9 mouse cellular contexts compared by ENCODE assay signal in the genomic region with DNA sequence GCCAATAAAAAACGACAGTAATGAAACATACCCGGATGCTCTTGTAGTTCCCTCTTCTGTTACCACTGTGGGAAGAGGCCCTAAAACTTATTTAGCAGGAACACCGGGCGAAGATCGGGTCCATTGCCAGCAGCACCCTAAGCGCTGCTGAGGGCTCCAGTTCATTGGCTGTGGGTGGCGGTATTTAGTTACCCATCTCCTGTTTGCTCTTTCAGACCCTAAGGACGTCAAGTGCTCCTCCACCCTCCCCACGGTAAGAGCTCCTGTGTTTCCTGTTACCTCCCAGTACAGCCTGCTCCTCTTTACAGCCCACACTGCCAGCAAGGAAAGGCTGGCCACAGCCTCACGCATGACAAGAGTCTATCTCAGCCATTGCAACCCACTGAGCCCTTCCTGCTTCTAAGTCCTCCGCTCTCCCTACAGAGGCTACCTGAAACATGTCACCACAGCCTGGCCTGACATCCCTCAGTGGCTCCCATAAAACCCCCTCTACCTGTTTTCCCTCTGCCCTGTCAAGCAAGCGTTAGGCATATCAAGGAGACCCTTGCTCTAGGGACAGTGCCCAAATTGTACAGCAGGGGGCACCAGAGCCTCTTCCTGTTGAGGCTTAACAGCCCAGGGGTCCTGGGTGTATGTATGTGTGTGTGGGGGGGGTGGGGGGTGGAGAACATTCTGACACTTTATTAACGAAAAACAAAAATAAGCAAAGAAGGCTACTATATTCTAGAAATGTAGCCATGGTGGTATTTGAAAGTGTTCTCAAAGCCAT. TPM values are rescaled to one million over a fixed set of nuclear protein-coding genes. Genes with fewer than 3 reads are reported as not detected.
DNase-seq lines count a peak whose midpoint lies in the region; ATAC-seq and TF ChIP-seq lines count a peak whose summit lies in the region.
"Had no signal": no experiment of that assay in that cellular context is flagged by ENCODE, and none has a peak within 500 bp of the region (broad histone marks: within the 10 kb centered on the region; RNA-seq: fewer than 3 reads in every experiment).

No protein-coding gene starts in this region.

- H3K9me3 ChIP-seq in midbrain, embryonic 10.5 days (replicated peaks) = no peaks in the 10 kb centered on the region
- no peaks in the 10 kb centered on the region for H3K9me3 ChIP-seq in midbrain, embryonic 15.5 days

- H3K27ac ChIP-seq in midbrain, embryonic 10.5 days (replicated peaks) = 0 out of 2 replicates have a peak overlapping the region, but pooled peaks have one; percentile 0
- no peak overlapping the region for H3K27ac ChIP-seq in midbrain, embryonic 15.5 days
- peak overlapping the region; percentile 79 for H3K27ac ChIP-seq in thymus, adult 2 months (ENCODE audit: control insufficient read depth, insufficient read depth, low read length)

- DNase-seq in adrenal gland, postnatal 25 days = peak; percentile 45
- no peak for DNase-seq in adrenal gland, adult 8-10 months
- DNase-seq in midbrain, embryonic 10.5 days (ENCODE audit: low spot score) = peak; percentile 63
- DNase-seq in forelimb bud, embryonic 11.5 days (ENCODE audit: low read depth, low spot score) = peak; percentile 61
- peak; percentile 79 for DNase-seq in lung, postnatal 36 days
- DNase-seq in thymus, adult 2 months = peak; percentile 71

- peak; percentile 50; the same call in 1 of the 2 replicates for TF ChIP-seq CTCF in thymus, adult 2 months (IDR thresholded peaks at IDR 0.05; ENCODE audit: borderline replicate concordance, control insufficient read depth, extremely low read depth, insufficient read depth, low read length, poor library complexity)

- no peaks in the 10 kb centered on the region for H3K36me3 ChIP-seq in midbrain, embryonic 10.5 days
- no peaks in the 10 kb centered on the region for H3K36me3 ChIP-seq in midbrain, embryonic 15.5 days (replicated peaks)
- no peaks in the 10 kb centered on the region for H3K36me3 ChIP-seq in thymus, adult 2 months (ENCODE audit: control insufficient read depth, insufficient read depth, low read length)
- H3K36me3 ChIP-seq: G1E had no signal

- no peaks in the 10 kb centered on the region for H3K27me3 ChIP-seq in midbrain, embryonic 10.5 days (ENCODE audit: low read depth, poor library complexity, severe bottlenecking)
- H3K27me3 ChIP-seq in midbrain, embryonic 15.5 days (replicated peaks) = no peaks in the 10 kb centered on the region
- no peaks in the 10 kb centered on the region for H3K27me3 ChIP-seq in thymus, adult 2 months (ENCODE audit: control insufficient read depth, insufficient read depth, low read length)

- ATAC-seq in midbrain, embryonic 15.5 days (replicated peaks) = no peak
- ATAC-seq in erythroid progenitor cell, adult 5-6 weeks (replicated peaks; ENCODE audit: low FRiP score, poor library complexity, severe bottlenecking) = no peak

- H3K4me2 ChIP-seq in midbrain, embryonic 15.5 days = no peak overlapping the region

- no peak overlapping the region for H3K9ac ChIP-seq in midbrain, embryonic 15.5 days

- H3K4me1 ChIP-seq in midbrain, embryonic 10.5 days = peaks cover 19% of the 10 kb centered on the region
- peaks cover 13% of the 10 kb centered on the region for H3K4me1 ChIP-seq in midbrain, embryonic 15.5 days
- peaks cover 40% of the 10 kb centered on the region for H3K4me1 ChIP-seq in thymus, adult 2 months (replicated peaks; ENCODE audit: control insufficient read depth, insufficient read depth, low read length)

- H3K4me3 ChIP-seq in midbrain, embryonic 10.5 days = no peak overlapping the region
- no peak overlapping the region for H3K4me3 ChIP-seq in midbrain, embryonic 15.5 days
- H3K4me3 ChIP-seq in thymus, adult 2 months (ENCODE audit: control insufficient read depth, insufficient read depth, low read length) = no peak overlapping the region

- 72% methylated on average over 13 of the region's 13 CpGs for WGBS in midbrain, embryonic 10.5 days
- WGBS in midbrain, embryonic 15.5 days = 76% methylated on average over 13 of the region's 13 CpGs
- WGBS in thymus, adult 2 months = 58% methylated on average over 13 of the region's 13 CpGs

- TF ChIP-seq POLR2A in thymus, adult 2 months (IDR thresholded peaks at IDR 0.05; ENCODE audit: control insufficient read depth, extremely low read depth, insufficient read depth, low read length, poor library complexity) = no peak

RNA-seq across cellular contexts. Expression of a gene that starts 39.0 kb away (rescaled TPM):
- total RNA-seq in adrenal gland, postnatal 25 days (2021) = 15.5 and 16.3 TPM in 2 replicates
- 10 to 100 TPM; 13.1 to 26.4 (median 22.5) TPM for total RNA-seq in adrenal gland, adult 8-10 months (2022)
- polyA plus RNA-seq in midbrain, embryonic 10.5 days (2016; fragmentation: Nextera tagmentation; extraction: Ambion mirVana) = 6.4 and 6.9 TPM in 2 replicates
- polyA plus RNA-seq in midbrain, embryonic 15.5 days (2015; fragmentation: Nextera tagmentation; extraction: Ambion mirVana) = 12.8 and 13.4 TPM in 2 replicates
- 59.6 and 59.7 TPM in 2 replicates for polyA plus RNA-seq in thymus, adult 2 months (2012; rRNA removed)
- total RNA-seq in erythroid progenitor cell, adult 5-6 weeks (2015; ENCODE audit: low replicate concordance) = 2.5 and 4.7 TPM in 2 replicates
- total RNA-seq in erythroid progenitor cell, adult 5-6 weeks (2017; ENCODE audit: low replicate concordance) = 0.23 and 1.2 TPM in 2 replicates
- polyA plus RNA-seq: G1E had no signal

RNA-seq across cellular contexts. Expression of a gene that starts 48.5 kb away (rescaled TPM):
- 4.3 and 6.4 TPM in 2 replicates for total RNA-seq in adrenal gland, postnatal 25 days (2021)
- 10 to 100 TPM in 2 of 4 experiments, 1 to 10 TPM in 2; 3.9 to 14.9 (median 9.1) TPM for total RNA-seq in adrenal gland, adult 8-10 months (2022)
- polyA plus RNA-seq in midbrain, embryonic 10.5 days (2016; fragmentation: Nextera tagmentation; extraction: Ambion mirVana) = 1.7 and 2.5 TPM in 2 replicates
- 4.7 and 6.4 TPM in 2 replicates for polyA plus RNA-seq in midbrain, embryonic 15.5 days (2015; fragmentation: Nextera tagmentation; extraction: Ambion mirVana)
- 0.29 and 0.51 TPM in 2 replicates for polyA plus RNA-seq in thymus, adult 2 months (2012; rRNA removed)
- 4.0 TPM in 1 of 2 replicates, not detected in the other for total RNA-seq in erythroid progenitor cell, adult 5-6 weeks (2015; ENCODE audit: low replicate concordance)
- not detected in 2 replicates for total RNA-seq in erythroid progenitor cell, adult 5-6 weeks (2017; ENCODE audit: low replicate concordance)
- total RNA-seq: G1E had no signal
- polyA plus RNA-seq: G1E had no signal
